Mouse (Mus musculus) heart, embryonic 15.5 days (tissue): ENCODE data around the gene Spns2. TPM values are rescaled to one million over a fixed set of nuclear protein-coding genes. Genes with fewer than 3 reads are reported as not detected.

Source experiments
- ATAC-seq: fragments of 200-750 bp; cut with Nextera tagmentation; replicated peaks from 2 replicates; pipeline ENCODE4 v1.8.0; 2017; ENCODE audit warnings: low read depth, moderate TSS enrichment; ENCODE audit not compliant: insufficient number of reproducible peaks, insufficient read depth, low FRiP score
- H3K27ac ChIP-seq: fragments of 300-500 bp; sonication (generic); 2 replicates; pipeline ENCODE4 v1.5.1; 2015; ENCODE audit warnings: mild to moderate bottlenecking, inconsistent platforms
- H3K27me3 ChIP-seq: fragments of 300-500 bp; sonication (generic); 2 replicates; pipeline ENCODE4 v1.6.1; 2015; ENCODE audit warnings: inconsistent platforms
- H3K36me3 ChIP-seq: fragments of 300-500 bp; sonication (generic); 2 replicates; pipeline ENCODE4 v1.6.1; 2015; ENCODE audit warnings: mild to moderate bottlenecking, inconsistent platforms
- H3K4me1 ChIP-seq: fragments of 300-500 bp; sonication (generic); replicated peaks from 2 replicates; pipeline ENCODE4 v1.6.1; 2015; ENCODE audit warnings: inconsistent platforms
- H3K4me2 ChIP-seq: fragments of 300-500 bp; sonication (generic); 2 replicates; pipeline ENCODE4 v1.6.1; 2015; ENCODE audit warnings: inconsistent platforms, mild to moderate bottlenecking, moderate library complexity
- H3K4me3 ChIP-seq: fragments of 300-500 bp; sonication (generic); 2 replicates; pipeline ENCODE4 v1.5.1; 2015; ENCODE audit warnings: mild to moderate bottlenecking, inconsistent platforms
- H3K9ac ChIP-seq: fragments of 300-500 bp; sonication (generic); 2 replicates; pipeline ENCODE4 v1.6.1; 2015; ENCODE audit warnings: mild to moderate bottlenecking, inconsistent platforms
- H3K9me3 ChIP-seq: fragments of 300-500 bp; sonication (generic); replicated peaks from 2 replicates; pipeline ENCODE4 v1.6.1; 2016; ENCODE audit warnings: inconsistent platforms
- WGBS: fragments of 180-500 bp; shearing (Covaris S2); methylation state at CpG from one replicate; pipeline ENCODE4 v1.1.7; 2015; ENCODE audit warnings: mixed read lengths; 5-methylcytosine and 5-hydroxymethylcytosine counted together
- polyA plus RNA-seq: library from polyadenylated mRNA; unstranded; fragments of >200 nt; fragmentation: Nextera tagmentation; extraction: Ambion mirVana; gene quantifications from 2 replicates; pipeline ENCODE4 v1.2.1, GENCODE M21; 2015

The Spns2 gene
- polyA plus RNA-seq, 1 experiment from 2014 or later, result 2.8 TPM

DNA sequence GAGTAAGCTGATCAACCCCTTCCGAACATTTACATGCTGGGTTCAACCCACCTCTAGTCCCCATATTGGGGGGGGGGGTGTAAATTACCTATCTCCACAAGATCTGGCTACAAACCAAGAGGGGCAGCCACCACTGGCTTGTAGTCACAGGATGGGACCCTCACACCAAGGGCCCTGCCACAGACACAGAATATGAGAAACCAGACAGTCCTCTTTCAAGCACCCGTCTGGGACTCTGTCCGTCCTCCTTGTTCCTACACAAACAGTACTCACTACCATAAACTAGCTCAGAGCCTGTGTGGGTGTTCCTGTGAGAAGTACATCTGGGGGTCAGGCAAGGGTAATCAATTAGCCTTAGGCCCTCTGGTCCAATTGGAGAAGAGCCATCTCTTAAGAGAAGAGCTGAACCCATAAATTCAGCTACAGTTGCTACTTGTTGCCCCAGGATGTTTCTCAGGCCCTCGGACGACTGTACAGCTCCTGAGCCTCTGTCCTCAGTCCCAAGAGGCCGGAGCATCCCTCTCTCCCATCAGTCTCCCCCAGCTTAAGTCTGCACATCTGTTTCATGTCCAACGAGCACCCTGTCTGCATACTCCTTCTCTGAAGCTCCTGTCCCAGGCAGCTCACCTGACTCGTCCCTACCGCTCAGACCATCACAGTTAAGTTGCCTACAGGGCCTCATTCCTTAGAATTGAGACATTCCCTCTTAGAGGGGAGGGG, 81.1 kb downstream of the Spns2 start:
- peak overlapping the region; percentile 95 for H3K27ac ChIP-seq
- peak overlapping the region; percentile 85 for H3K9ac ChIP-seq
- no peak for ATAC-seq
- H3K9me3 ChIP-seq, result no peaks in the 10 kb centered on the region
- peaks cover 4% of the 10 kb centered on the region for H3K36me3 ChIP-seq
- H3K4me3 ChIP-seq, result peak overlapping the region; percentile 70
- peaks cover 76% of the 10 kb centered on the region for H3K4me1 ChIP-seq
- 27% methylated on average over 9 of the region's 9 CpGs for WGBS
- H3K27me3 ChIP-seq, result no peaks in the 10 kb centered on the region
- peak overlapping the region; percentile 77 for H3K4me2 ChIP-seq

DNA sequence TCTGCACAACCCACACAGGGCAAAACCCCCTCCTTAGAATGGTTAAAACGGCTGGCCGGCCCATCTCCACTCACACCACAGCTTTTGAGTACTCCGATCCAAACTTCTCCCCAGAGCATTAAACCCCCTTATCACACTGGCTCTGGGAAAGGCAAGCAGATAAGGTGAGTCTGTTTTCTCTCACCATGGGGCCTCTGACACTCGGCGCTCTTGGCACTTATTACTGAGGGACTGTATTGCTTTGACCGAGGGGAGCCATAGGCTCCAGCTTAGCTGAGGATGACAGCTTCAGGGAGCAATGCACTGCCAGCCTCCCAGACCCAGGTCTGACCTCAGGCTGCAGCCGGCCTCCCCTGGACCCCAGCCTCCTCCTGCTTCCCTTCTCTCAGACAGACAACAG, 82.1 kb downstream of the Spns2 start:
- 8% methylated on average over 7 of the region's 7 CpGs for WGBS
- H3K4me1 ChIP-seq, result peaks cover 73% of the 10 kb centered on the region
- H3K27me3 ChIP-seq, result no peaks in the 10 kb centered on the region
- 0 out of 2 replicates have a peak overlapping the region, but pooled peaks have one; percentile 85 for H3K9ac ChIP-seq
- peaks cover 14% of the 10 kb centered on the region for H3K36me3 ChIP-seq
- no peaks in the 10 kb centered on the region for H3K9me3 ChIP-seq
- peak overlapping the region; percentile 77 for H3K4me2 ChIP-seq
- H3K27ac ChIP-seq, result peak overlapping the region; percentile 95
- ATAC-seq, result peak; percentile 82
- peak overlapping the region; percentile 70 for H3K4me3 ChIP-seq

GRCm38 (mm10) chr11:72407081-72407480, 82.6 kb downstream of the Spns2 start:
- Histone ChIP-seq H3K4me1 (peaks cover 73% of the 10 kb centered on the region), H3K27me3 (no peaks in the 10 kb centered on the region), H3K36me3 (peaks cover 15% of the 10 kb centered on the region), H3K27ac (peak overlapping the region; percentile 95), H3K4me2 (peak overlapping the region; percentile 77), H3K9ac (peak overlapping the region; percentile 37; the same call in 1 of the 2 replicates), H3K4me3 (peak overlapping the region; percentile 70), H3K9me3 (no peaks in the 10 kb centered on the region)
- WGBS, result 21% methylated on average over 3 of the region's 3 CpGs
- ATAC-seq, result no peak

DNA sequence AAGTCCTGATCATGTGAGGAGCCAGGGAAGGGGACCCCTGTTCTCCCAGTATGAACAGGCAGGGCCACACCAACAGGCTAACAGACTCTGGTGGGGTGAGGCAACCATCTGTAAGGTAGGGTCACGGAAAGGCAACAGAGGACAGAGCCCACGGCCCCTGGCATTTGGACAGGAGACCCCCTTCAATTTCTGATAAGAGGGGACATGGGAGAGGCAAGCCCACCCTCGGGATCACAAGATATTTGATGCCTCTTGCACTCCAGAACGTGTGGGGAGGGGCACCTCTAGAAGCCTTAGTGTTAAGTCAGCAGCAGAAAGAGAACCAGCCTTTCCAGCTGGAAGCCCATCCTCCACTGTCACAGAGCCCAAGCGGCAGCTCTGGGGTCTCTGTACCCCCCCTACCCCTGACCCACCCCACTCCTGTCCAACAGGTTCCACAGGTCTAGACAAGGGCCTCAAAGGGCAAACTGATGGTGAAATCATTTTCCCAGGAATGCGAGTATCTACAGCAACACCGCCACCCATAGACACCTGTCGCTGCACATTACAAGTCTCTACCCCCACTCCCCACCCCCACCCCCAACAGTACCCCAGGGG, 83.5 kb downstream of the Spns2 start:
- Histone ChIP-seq H3K9ac (peak overlapping the region; percentile 37; the same call in 1 of the 2 replicates), H3K27me3 (no peaks in the 10 kb centered on the region), H3K4me1 (peaks cover 78% of the 10 kb centered on the region), H3K36me3 (peaks cover 19% of the 10 kb centered on the region), H3K9me3 (no peaks in the 10 kb centered on the region), H3K4me3 (peak overlapping the region; percentile 70), H3K27ac (peak overlapping the region; percentile 95), H3K4me2 (peak overlapping the region; percentile 77)
- ATAC-seq, result no peak
- 33% methylated on average over 8 of the region's 8 CpGs for WGBS

GRCm38 (mm10) chr11:72405532-72405931, 84.2 kb downstream of the Spns2 start:
- Histone ChIP-seq H3K9ac (peak overlapping the region; percentile 10; the same call in 1 of the 2 replicates), H3K27me3 (no peaks in the 10 kb centered on the region), H3K4me3 (0 out of 2 replicates have a peak overlapping the region, but pooled peaks have one; percentile 70), H3K4me1 (peaks cover 80% of the 10 kb centered on the region), H3K27ac (peak overlapping the region; percentile 95), H3K9me3 (no peaks in the 10 kb centered on the region), H3K4me2 (peak overlapping the region; percentile 77), H3K36me3 (peaks cover 25% of the 10 kb centered on the region)
- 31% methylated on average over 4 of the region's 4 CpGs for WGBS
- no peak for ATAC-seq

GRCm38 (mm10) chr11:72402969-72403368, 86.7 kb downstream of the Spns2 start:
- ATAC-seq, result no peak
- Histone ChIP-seq H3K4me3 (no peak overlapping the region), H3K36me3 (peaks cover 43% of the 10 kb centered on the region), H3K9ac (no peak overlapping the region), H3K9me3 (no peaks in the 10 kb centered on the region), H3K27ac (no peak overlapping the region), H3K4me1 (peaks cover 74% of the 10 kb centered on the region), H3K27me3 (no peaks in the 10 kb centered on the region), H3K4me2 (no peak overlapping the region)
- WGBS, result 87% methylated on average over 12 of the region's 12 CpGs

- Histone ChIP-seq H3K4me2 (no peak overlapping the region), H3K4me1 (peaks cover 76% of the 10 kb centered on the region), H3K4me3 (no peak overlapping the region), H3K36me3 (peaks cover 43% of the 10 kb centered on the region), H3K27ac (peak overlapping the region; percentile 43), H3K27me3 (no peaks in the 10 kb centered on the region), H3K9me3 (no peaks in the 10 kb centered on the region), H3K9ac (no peak overlapping the region)
- ATAC-seq, result no peak
- WGBS, result 43% methylated on average over 5 of the region's 5 CpGs
Measured at GRCm38 (mm10) chr11:72402017-72402416, 87.7 kb downstream of the Spns2 start.

Other genes with a start within 250 kb of the Spns2 start
- gene Slc13a5, start 222.7 kb downstream of the Spns2 start, polyA plus RNA-seq, result 0.08 and 0.11 TPM in 2 replicates
- 9.5 and 10.2 TPM in 2 replicates for gene Xaf1, start 188.3 kb downstream of the Spns2 start, polyA plus RNA-seq
- gene Fbxo39, start 175.5 kb downstream of the Spns2 start, polyA plus RNA-seq, result not detected in 2 replicates
- 0.72 and 1.1 TPM in 2 replicates for gene Tekt1, start 127.5 kb downstream of the Spns2 start, polyA plus RNA-seq
- 114 and 133 TPM in 2 replicates for gene Smtnl2, start 78.2 kb downstream of the Spns2 start, polyA plus RNA-seq
- 0.15 TPM in 1 of 2 replicates, not detected in the other for gene Ggt6, start 54.4 kb downstream of the Spns2 start, polyA plus RNA-seq
- gene Mybbp1a, start 48.5 kb downstream of the Spns2 start, polyA plus RNA-seq, result 57.8 and 83.8 TPM in 2 replicates
- gene Spns3, start 60.6 kb upstream of the Spns2 start, polyA plus RNA-seq, result 0.14 and 0.80 TPM in 2 replicates
- 53.2 and 57.5 TPM in 2 replicates for gene Ube2g1, start 117.4 kb upstream of the Spns2 start, polyA plus RNA-seq
- gene Ankfy1, start 200.1 kb upstream of the Spns2 start, polyA plus RNA-seq, result 13.9 and 17.4 TPM in 2 replicates